Mouse (Mus musculus): ENCODE results near the gene Gm20661. TPM values are rescaled to one million over a fixed set of nuclear protein-coding genes. Genes with fewer than 3 reads are reported as not detected.
"Not testable (repeated sequence)": the region's sequence is repeated elsewhere in the genome, so short reads cannot be mapped to it uniquely, and the experiment has no call there.

The Gm20661 gene
- polyA plus RNA-seq, 2 experiments from 2014 or later, result not detected

- peak; percentile 99 for ATAC-seq
Measured at GRCm38 (mm10) chr9:108001922-108002770, 19.3 kb downstream of the Gm20661 start, which contains the start of gene Ip6k1. Ip6k1 (plus strand) TSS chr9:108002501.

- peak; percentile 29 for ATAC-seq
Measured at GRCm38 (mm10) chr9:108002778-108003530, 20.1 kb downstream of the Gm20661 start.

- ATAC-seq, result no peak
Measured at GRCm38 (mm10) chr9:108003531-108003890, 20.7 kb downstream of the Gm20661 start.

GRCm38 (mm10) chr9:108008041-108008440 is 25.2 kb downstream of the Gm20661 start:
- no peak for ATAC-seq

GRCm38 (mm10) chr9:108010385-108010784 is 27.5 kb downstream of the Gm20661 start:
- peak; percentile 75 for ATAC-seq

GRCm38 (mm10) chr9:108013577-108013976 is 30.7 kb downstream of the Gm20661 start:
- ATAC-seq, result not testable (repeated sequence)

DNA sequence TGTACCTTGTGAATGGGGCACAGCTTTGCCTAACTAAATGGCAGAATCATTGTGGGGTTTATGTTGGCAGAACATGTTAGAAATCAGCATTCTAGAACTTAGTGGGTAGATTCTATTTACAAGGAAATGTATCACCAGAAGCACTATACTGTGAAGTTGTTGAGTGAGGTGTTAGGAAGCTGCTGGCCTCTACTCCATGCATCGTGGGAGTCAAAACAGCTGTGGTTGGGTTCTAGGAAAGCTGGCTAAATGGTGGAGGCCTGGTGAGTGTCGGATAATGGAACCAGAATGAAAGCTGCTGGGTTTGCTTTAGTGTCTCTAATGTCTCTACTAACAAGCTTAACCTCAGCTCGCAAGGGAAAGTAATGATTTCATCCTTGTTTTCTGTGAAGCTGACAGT is 34.3 kb downstream of the Gm20661 start:
- ATAC-seq, result no peak

DNA sequence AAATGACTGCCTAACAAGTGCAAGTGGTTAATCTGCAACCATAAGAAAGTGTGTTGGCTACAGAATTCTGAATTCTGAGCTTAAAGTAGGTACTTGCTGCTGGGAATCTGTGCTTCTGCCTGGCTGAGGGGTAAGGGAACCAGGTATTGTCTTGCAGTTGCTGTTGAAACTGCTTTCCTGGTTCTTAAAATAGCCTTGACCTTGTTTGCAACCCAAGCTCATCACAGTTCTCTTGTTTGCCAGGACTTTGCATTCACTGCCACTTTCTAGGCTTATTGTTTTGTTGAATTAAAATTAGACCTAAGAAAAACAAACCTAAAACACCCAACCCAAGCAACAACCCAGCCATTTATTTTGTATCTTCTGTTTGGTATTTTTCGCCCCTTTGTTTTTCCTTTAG is 37.9 kb downstream of the Gm20661 start:
- no peak for ATAC-seq

DNA sequence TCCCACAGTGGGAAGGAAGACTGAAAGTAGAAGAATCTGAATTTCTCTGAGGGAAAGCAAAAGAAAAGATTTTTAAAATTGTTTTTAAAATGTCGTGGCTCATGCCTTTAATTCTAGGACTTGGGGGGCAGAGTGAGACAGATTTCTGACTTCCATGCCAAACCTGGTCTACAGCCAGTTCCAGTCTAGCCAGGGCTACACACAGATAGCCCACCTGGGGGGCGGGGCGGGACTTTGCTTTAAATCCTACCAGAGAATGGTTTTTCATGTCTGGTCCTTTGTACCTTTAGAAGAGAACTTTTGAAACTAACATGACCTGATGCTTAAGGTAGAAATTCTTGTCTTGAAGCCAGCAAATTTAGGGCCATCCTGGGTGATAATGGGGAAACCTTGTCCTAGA is 40.4 kb downstream of the Gm20661 start:
- ATAC-seq, result no peak

DNA sequence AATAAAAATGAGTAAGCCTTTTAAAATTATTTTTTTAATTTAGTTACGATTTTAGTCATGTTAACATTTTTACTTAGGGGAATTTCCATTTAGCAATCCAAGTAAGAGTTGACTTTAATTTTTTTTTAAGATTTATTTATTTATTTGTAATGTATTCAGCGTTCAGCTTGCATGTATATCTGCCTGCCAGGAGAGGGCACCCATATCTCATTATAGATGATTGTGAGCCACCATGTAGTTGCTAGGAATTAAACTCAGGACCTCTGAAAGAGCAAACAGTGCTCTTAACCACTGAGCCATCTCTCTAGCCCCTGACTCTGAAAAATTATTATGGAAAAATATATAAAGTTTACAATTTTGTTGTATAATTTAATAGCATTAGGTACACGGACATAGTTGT is 43.7 kb downstream of the Gm20661 start:
- no peak for ATAC-seq

DNA sequence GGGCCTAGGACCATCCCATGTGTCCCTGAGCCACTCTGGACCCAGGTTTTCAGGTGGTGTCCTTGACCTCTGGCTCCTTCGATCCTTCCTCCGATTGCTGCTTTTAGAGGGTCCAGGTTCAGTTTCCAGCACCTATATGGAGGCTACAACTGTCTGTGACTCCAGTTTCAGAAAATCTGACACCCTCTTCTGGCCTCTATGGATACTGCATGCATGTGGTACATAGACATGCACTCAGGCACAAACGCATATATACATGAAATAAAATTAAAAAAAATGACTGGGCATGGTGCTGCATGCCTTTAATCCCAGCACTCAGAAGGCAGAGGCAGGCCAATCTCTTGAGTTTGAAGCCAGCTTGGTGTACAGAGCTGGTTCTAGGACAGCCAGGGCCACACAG is 45.0 kb downstream of the Gm20661 start:
- ATAC-seq, result no peak

DNA sequence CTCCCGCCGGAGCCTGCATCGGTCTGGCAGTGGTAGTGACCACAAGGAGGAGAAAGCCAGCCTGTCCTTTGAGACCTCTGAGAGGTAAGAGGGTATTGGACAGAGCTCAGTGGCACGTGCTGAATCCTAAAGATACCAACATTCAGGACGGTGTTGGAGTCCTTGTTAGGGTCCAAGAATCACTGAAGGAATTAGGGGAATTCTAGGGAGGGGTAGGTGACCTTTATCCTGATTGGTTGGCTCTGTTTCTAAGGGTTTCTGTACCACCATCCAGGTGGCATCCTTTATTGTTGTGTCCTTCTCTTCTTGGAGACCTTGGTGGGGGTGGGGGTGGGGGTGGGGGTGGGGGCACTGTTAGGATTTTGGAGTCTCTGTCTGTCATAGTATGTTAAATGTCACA is 49.3 kb downstream of the Gm20661 start:
- ATAC-seq, result no peak

GRCm38 (mm10) chr9:108035331-108036156 is 52.7 kb downstream of the Gm20661 start:
- peak; percentile 87 for ATAC-seq

Other genes with a start within 250 kb of the Gm20661 start
- gene Rbm5, start 212.1 kb upstream of the Gm20661 start, polyA plus RNA-seq (2017; shearing (Covaris generic)), result 100 to 1,000 TPM; 280 to 324 TPM
- gene Rbm6, start 109.8 kb upstream of the Gm20661 start, polyA plus RNA-seq (2017; shearing (Covaris generic)), result 100 to 1,000 TPM in 1 of 2 experiments, 10 to 100 TPM in 1; 98.3 to 137 TPM
- gene Mon1a, start 94.9 kb upstream of the Gm20661 start, polyA plus RNA-seq (2017; shearing (Covaris generic)), result 10 to 100 TPM; 12.8 to 15.4 TPM
- not detected for gene Mst1r, start 76.2 kb upstream of the Gm20661 start, polyA plus RNA-seq (2017; shearing (Covaris generic))
- gene Actl11, start 54.6 kb upstream of the Gm20661 start, polyA plus RNA-seq (2017; shearing (Covaris generic)), result not detected
- gene Camkv, start 47.4 kb upstream of the Gm20661 start, polyA plus RNA-seq (2017; shearing (Covaris generic)), result not detected
- 1 to 10 TPM; 2.4 to 5.1 TPM for gene Traip, start 32.9 kb upstream of the Gm20661 start, polyA plus RNA-seq (2017; shearing (Covaris generic))
- gene Uba7, start 7.6 kb upstream of the Gm20661 start, polyA plus RNA-seq (2017; shearing (Covaris generic)), result 100 to 1,000 TPM; 184 to 299 TPM
- under 1 TPM; 0.63 to 0.87 TPM for gene Inka1, start 2.8 kb downstream of the Gm20661 start, polyA plus RNA-seq (2017; shearing (Covaris generic))
- gene Cdhr4, start 9.4 kb downstream of the Gm20661 start, polyA plus RNA-seq (2017; shearing (Covaris generic)), result 1 to 10 TPM in 1 of 2 experiments, under 1 TPM in 1; 0.39 to 1.8 TPM
- not detected for gene Gm20662, start 13.3 kb downstream of the Gm20661 start, polyA plus RNA-seq (2017; shearing (Covaris generic))
- gene Ip6k1, start 19.4 kb downstream of the Gm20661 start, polyA plus RNA-seq (2017; shearing (Covaris generic)), result 100 to 1,000 TPM in 1 of 2 experiments, 10 to 100 TPM in 1; 65.9 to 118 TPM
- gene Gmppb, start 66.2 kb downstream of the Gm20661 start, polyA plus RNA-seq (2017; shearing (Covaris generic)), result 10 to 100 TPM; 18.0 to 25.0 TPM
- 1 to 10 TPM; 2.0 to 2.8 TPM for gene Amigo3, start 70.1 kb downstream of the Gm20661 start, polyA plus RNA-seq (2017; shearing (Covaris generic))
- 1 to 10 TPM; 1.4 to 1.5 TPM for gene Mst1, start 97.4 kb downstream of the Gm20661 start, polyA plus RNA-seq (2017; shearing (Covaris generic))
- 10 to 100 TPM; 68.1 to 87.9 TPM for gene Rnf123, start 100.3 kb downstream of the Gm20661 start, polyA plus RNA-seq (2017; shearing (Covaris generic))
- gene Apeh, start 111.5 kb downstream of the Gm20661 start, polyA plus RNA-seq (2017; shearing (Covaris generic)), result 10 to 100 TPM; 52.2 to 70.5 TPM
- under 1 TPM; 0.10 to 0.23 TPM for gene Bsn, start 207.3 kb downstream of the Gm20661 start, polyA plus RNA-seq (2017; shearing (Covaris generic))